Mouse (Mus musculus) myocyte (in vitro differentiated cells): Measurements from ENCODE around the gene Ncam1.

Source experiments
- CEBPB ChIP-seq: IDR thresholded peaks from 2 replicates; pipeline ENCODE4 v1.6.1; 2011; ENCODE audit warnings: mild to moderate bottlenecking, moderate library complexity; ENCODE audit not compliant: poor library complexity, insufficient read depth, severe bottlenecking
- E2F4 ChIP-seq: IDR thresholded peaks from one replicate; pipeline ENCODE4 v1.6.1; 2011; ENCODE audit warnings: mild to moderate bottlenecking, control low read depth, moderate library complexity; ENCODE audit not compliant: insufficient read depth
- MAX ChIP-seq: IDR thresholded peaks from one replicate; pipeline ENCODE4 v1.6.1; 2011; ENCODE audit warnings: low read depth, mild to moderate bottlenecking, control low read depth
- MYOD1 ChIP-seq, 3 experiments: IDR thresholded peaks; one replicate each; pipeline ENCODE4 v1.6.1; 2011; ENCODE audit warnings: control low read depth in 2 of 3, low read depth in 2 of 3, mild to moderate bottlenecking in 2 of 3, moderate library complexity in 1 of 3; ENCODE audit not compliant: insufficient read length in 2 of 3, control insufficient read depth in 1 of 3
- MYOG ChIP-seq, 3 experiments: IDR thresholded peaks; one replicate each; pipeline ENCODE4 v1.6.1; 2011; ENCODE audit warnings: control low read depth in 2 of 3, low read depth in 2 of 3, mild to moderate bottlenecking in 2 of 3; ENCODE audit not compliant: insufficient read length in 2 of 3, control insufficient read depth in 1 of 3, insufficient read depth in 1 of 3
- POLR2A ChIP-seq: IDR thresholded peaks from one replicate; pipeline ENCODE4 v1.6.1; 2011; ENCODE audit warnings: low read depth, mild to moderate bottlenecking, control low read depth, moderate library complexity; ENCODE audit not compliant: insufficient read length
- POLR2AphosphoS2 ChIP-seq: IDR thresholded peaks from one replicate; pipeline ENCODE4 v1.6.1; 2011; ENCODE audit warnings: low read depth, control low read depth; ENCODE audit not compliant: insufficient read length
- REST ChIP-seq: IDR thresholded peaks from one replicate; pipeline ENCODE4 v1.6.1; 2011; ENCODE audit warnings: mild to moderate bottlenecking, control low read depth, moderate library complexity; ENCODE audit not compliant: insufficient read depth, insufficient read length
- SRF ChIP-seq: IDR thresholded peaks from one replicate; pipeline ENCODE4 v1.6.1; 2011; ENCODE audit warnings: low read depth; ENCODE audit not compliant: control insufficient read depth, insufficient read length
- TCF12 ChIP-seq: IDR thresholded peaks from one replicate; pipeline ENCODE4 v1.6.1; 2011; ENCODE audit warnings: mild to moderate bottlenecking, control low read depth; ENCODE audit not compliant: poor library complexity, insufficient read depth, severe bottlenecking
- TCF3 ChIP-seq: IDR thresholded peaks from one replicate; pipeline ENCODE4 v1.6.1; 2011; ENCODE audit warnings: low read depth, control low read depth; ENCODE audit not compliant: insufficient read length
- USF1 ChIP-seq: IDR thresholded peaks from one replicate; pipeline ENCODE4 v1.6.1; 2011; ENCODE audit warnings: low read depth, mild to moderate bottlenecking, control low read depth, moderate library complexity

DNA sequence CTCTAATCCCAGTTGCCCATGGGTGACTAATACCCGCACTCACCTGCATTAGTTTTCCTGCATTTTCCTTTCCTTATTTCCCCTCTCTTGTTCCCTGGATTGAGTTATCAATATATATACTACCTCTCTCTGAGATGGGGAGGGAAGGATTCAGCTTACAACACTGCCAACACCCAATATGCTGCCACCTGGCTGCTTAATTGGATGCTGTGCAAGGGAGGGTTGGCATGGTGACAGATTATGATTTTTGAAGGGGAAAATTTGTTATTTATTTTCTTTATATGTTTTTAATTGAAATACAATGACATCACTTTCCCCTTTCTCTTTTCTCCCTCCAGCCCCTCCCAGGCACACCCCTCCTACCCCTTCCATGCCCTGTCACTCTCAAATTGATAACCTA is 35.3 kb upstream of the Ncam1 start:
- no peak for TF ChIP-seq USF1
- no peak for TF ChIP-seq POLR2A
- TF ChIP-seq POLR2AphosphoS2, result no peak
- no peak for TF ChIP-seq MAX
- TF ChIP-seq MYOD1 (IDR thresholded peaks at IDR 0.05; ENCODE audit: control insufficient read depth in 1 of 3, insufficient read length in 2 of 3, low read depth in 2 of 3), result no peak
- TF ChIP-seq CEBPB, result no peak
- TF ChIP-seq E2F4, result no peak
- no peak for TF ChIP-seq MYOG (IDR thresholded peaks at IDR 0.05; ENCODE audit: control insufficient read depth in 1 of 3, insufficient read depth in 1 of 3, insufficient read length in 2 of 3, low read depth in 2 of 3)
- no peak for TF ChIP-seq TCF3
- TF ChIP-seq SRF, result no peak
- TF ChIP-seq TCF12, result no peak
- no peak for TF ChIP-seq REST
